Mouse (Mus musculus) megakaryocyte, embryonic 14.5 days (primary cell): ENCODE measurements around the gene Fgfr2.

ENCODE experiments used
- FLI1 ChIP-seq: IDR thresholded peaks from 2 replicates; pipeline ENCODE4 v1.6.1; 2012; ENCODE audit warnings: low read length, inconsistent platforms, mixed read lengths
- GATA1 ChIP-seq: IDR thresholded peaks from 3 replicates; pipeline ENCODE4 v1.6.1; 2012; ENCODE audit warnings: mixed read lengths, low read length, inconsistent platforms, borderline replicate concordance

- TF ChIP-seq GATA1 (no peak), FLI1 (no peak)
Measured at GRCm38 (mm10) chr7:132581441-132581840, 541.7 kb downstream of the Fgfr2 start.
